Mouse (Mus musculus) cortical plate, adult 2 months (tissue): ENCODE measurements around the gene Bola2.

Source experiments
- CTCF ChIP-seq: fragments of 200-500 bp; IDR thresholded peaks from 2 replicates; pipeline ENCODE4 v1.5.1; 2011; ENCODE audit warnings: mild to moderate bottlenecking, control low read depth, low read length; ENCODE audit not compliant: insufficient read depth; ENCODE audit errors: extremely low read depth
- POLR2A ChIP-seq: fragments of 200-500 bp; IDR thresholded peaks from 2 replicates; pipeline ENCODE4 v1.6.1; 2011; ENCODE audit warnings: mild to moderate bottlenecking, low read length, control low read depth; ENCODE audit not compliant: insufficient read depth; ENCODE audit errors: extremely low read depth

DNA sequence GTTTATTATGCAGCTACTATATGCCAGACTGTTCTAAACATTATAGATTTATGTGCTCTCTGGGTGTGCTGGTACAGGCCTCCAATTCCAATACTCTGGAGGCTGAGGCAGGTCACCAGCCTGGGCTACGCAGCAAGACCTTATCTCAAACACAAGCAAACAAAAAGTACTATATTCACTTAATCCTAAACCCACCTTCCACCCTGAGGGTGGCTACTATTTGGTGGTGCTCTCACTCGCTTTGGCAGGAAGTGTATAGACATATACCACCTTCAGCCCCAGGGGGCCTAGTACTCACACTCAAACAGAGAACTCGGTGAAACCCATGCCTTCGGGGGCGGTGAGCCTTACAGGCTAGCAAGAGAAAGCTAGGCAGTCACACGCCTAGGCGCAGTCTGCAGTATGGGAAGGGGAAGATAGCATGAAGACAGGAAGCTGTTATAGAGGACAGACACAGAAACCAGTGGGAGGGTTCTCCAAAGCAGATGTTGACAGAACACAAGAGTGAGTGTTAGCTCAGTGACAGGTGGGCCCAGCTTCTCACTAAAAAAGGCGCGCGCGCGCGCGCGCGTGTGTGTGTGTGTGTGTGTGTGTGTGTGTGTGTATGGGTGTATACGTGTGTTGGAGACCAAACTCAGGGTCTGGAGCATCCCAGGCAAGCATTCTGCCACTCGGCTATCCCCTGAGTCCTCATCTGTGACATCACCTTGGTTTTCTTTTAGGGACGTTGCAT lies 12.4 kb downstream of the Bola2 start, which contains the start of gene Coro1a:
- TF ChIP-seq POLR2A: no peak
- no peak for TF ChIP-seq CTCF
